Mouse (Mus musculus): ENCODE results near the gene Baz2a. TPM values are rescaled to one million over a fixed set of nuclear protein-coding genes. Genes with fewer than 3 reads are reported as not detected.
"Not testable (repeated sequence)": the region's sequence is repeated elsewhere in the genome, so short reads cannot be mapped to it uniquely, and the experiment has no call there.

Baz2a gene
- polyA plus RNA-seq, 1 experiment from 2014 or later, result 13.6 TPM

- Histone ChIP-seq H3K4me2 (ENCODE audit: low read length) (no peak overlapping the region), H3K9me3 (replicated peaks; ENCODE audit: control insufficient read depth, low read length) (no peaks in the 10 kb centered on the region), H3K36me3 (ENCODE audit: control insufficient read depth, insufficient read depth, low read length) (peaks cover 5% of the 10 kb centered on the region), H3K4me3 (ENCODE audit: low read depth, low read length) (no peak overlapping the region), H3K27me3 (replicated peaks; ENCODE audit: control insufficient read depth, insufficient read depth, low read length) (no peaks in the 10 kb centered on the region), H3K9ac (ENCODE audit: low read length) (no peak overlapping the region), H3K27ac (ENCODE audit: low read depth, low read length) (no peak overlapping the region), H3K4me1 (ENCODE audit: control insufficient read depth, insufficient read depth, low read length) (no peaks in the 10 kb centered on the region)
- 69% methylated on average over 2 of the region's 2 CpGs for WGBS
- DNase-seq (ENCODE audit: low spot score), result no peak
- ATAC-seq, result no peak
These were observed 50.8 kb downstream of the Baz2a start for GRCm38 (mm10) chr10:128142165-128142564.

- ATAC-seq (no peak), DNase-seq (ENCODE audit: low spot score) (no peak)
- WGBS, result 91% methylated on average over 4 of the region's 4 CpGs
- Histone ChIP-seq H3K27ac (ENCODE audit: low read depth, low read length) (no peak overlapping the region), H3K4me3 (ENCODE audit: low read depth, low read length) (no peak overlapping the region), H3K9ac (ENCODE audit: low read length) (no peak overlapping the region), H3K4me2 (ENCODE audit: low read length) (no peak overlapping the region), H3K36me3 (ENCODE audit: control insufficient read depth, insufficient read depth, low read length) (peaks cover 5% of the 10 kb centered on the region), H3K9me3 (replicated peaks; ENCODE audit: control insufficient read depth, low read length) (no peaks in the 10 kb centered on the region), H3K27me3 (replicated peaks; ENCODE audit: control insufficient read depth, insufficient read depth, low read length) (no peaks in the 10 kb centered on the region), H3K4me1 (ENCODE audit: control insufficient read depth, insufficient read depth, low read length) (no peaks in the 10 kb centered on the region)
These were observed 52.3 kb downstream of the Baz2a start for GRCm38 (mm10) chr10:128143659-128144058.

- Histone ChIP-seq H3K9me3 (replicated peaks; ENCODE audit: control insufficient read depth, low read length) (no peaks in the 10 kb centered on the region), H3K4me2 (ENCODE audit: low read length) (no peak overlapping the region), H3K4me3 (ENCODE audit: low read depth, low read length) (no peak overlapping the region), H3K9ac (ENCODE audit: low read length) (no peak overlapping the region), H3K4me1 (ENCODE audit: control insufficient read depth, insufficient read depth, low read length) (no peaks in the 10 kb centered on the region), H3K36me3 (ENCODE audit: control insufficient read depth, insufficient read depth, low read length) (peaks cover 8% of the 10 kb centered on the region), H3K27ac (ENCODE audit: low read depth, low read length) (no peak overlapping the region), H3K27me3 (replicated peaks; ENCODE audit: control insufficient read depth, insufficient read depth, low read length) (no peaks in the 10 kb centered on the region)
- DNase-seq (ENCODE audit: low spot score) (no peak), ATAC-seq (no peak)
- WGBS, result 91% methylated on average over 2 of the region's 2 CpGs
These were observed 53.6 kb downstream of the Baz2a start for GRCm38 (mm10) chr10:128144961-128145360.

- Histone ChIP-seq H3K9ac (ENCODE audit: low read length) (no peak overlapping the region), H3K27me3 (replicated peaks; ENCODE audit: control insufficient read depth, insufficient read depth, low read length) (no peaks in the 10 kb centered on the region), H3K27ac (ENCODE audit: low read depth, low read length) (no peak overlapping the region), H3K9me3 (replicated peaks; ENCODE audit: control insufficient read depth, low read length) (no peaks in the 10 kb centered on the region), H3K4me2 (ENCODE audit: low read length) (no peak overlapping the region), H3K36me3 (ENCODE audit: control insufficient read depth, insufficient read depth, low read length) (peaks cover 6% of the 10 kb centered on the region), H3K4me3 (ENCODE audit: low read depth, low read length) (no peak overlapping the region), H3K4me1 (ENCODE audit: control insufficient read depth, insufficient read depth, low read length) (no peaks in the 10 kb centered on the region)
- DNase-seq (ENCODE audit: low spot score), result no peak
- 90% methylated on average over 5 of the region's 5 CpGs for WGBS
- ATAC-seq, result no peak
These were observed 57.5 kb downstream of the Baz2a start for GRCm38 (mm10) chr10:128148789-128149365.

- H3K4me3 ChIP-seq (ENCODE audit: low read depth, low read length), result no peak overlapping the region
- peaks cover 6% of the 10 kb centered on the region; the same call in 1 of the 2 replicates for H3K36me3 ChIP-seq (ENCODE audit: control insufficient read depth, insufficient read depth, low read length)
- no peak overlapping the region for H3K27ac ChIP-seq (ENCODE audit: low read depth, low read length)
- DNase-seq (ENCODE audit: low spot score), result peak; percentile 14
- no peak overlapping the region; the same call in 1 of the 2 replicates for H3K9ac ChIP-seq (ENCODE audit: low read length)
- no peaks in the 10 kb centered on the region for H3K27me3 ChIP-seq (replicated peaks; ENCODE audit: control insufficient read depth, insufficient read depth, low read length)
- H3K9me3 ChIP-seq (replicated peaks; ENCODE audit: control insufficient read depth, low read length), result no peaks in the 10 kb centered on the region
- WGBS, result 3% methylated on average over 5 of the region's 5 CpGs
- ATAC-seq, result peak; percentile 61; the same call in 1 of the 2 replicates
- H3K4me1 ChIP-seq (ENCODE audit: control insufficient read depth, insufficient read depth, low read length), result no peaks in the 10 kb centered on the region
- peak overlapping the region; percentile 14; the same call in 1 of the 2 replicates for H3K4me2 ChIP-seq (ENCODE audit: low read length)
These were observed 58.2 kb downstream of the Baz2a start for GRCm38 (mm10) chr10:128149592-128149991.

- no peaks in the 10 kb centered on the region for H3K27me3 ChIP-seq (replicated peaks; ENCODE audit: control insufficient read depth, insufficient read depth, low read length)
- no peak overlapping the region for H3K4me3 ChIP-seq (ENCODE audit: low read depth, low read length)
- no peaks in the 10 kb centered on the region for H3K4me1 ChIP-seq (ENCODE audit: control insufficient read depth, insufficient read depth, low read length)
- H3K4me2 ChIP-seq (ENCODE audit: low read length), result no peak overlapping the region
- WGBS, result 86% methylated on average over 14 of the region's 14 CpGs
- H3K36me3 ChIP-seq (ENCODE audit: control insufficient read depth, insufficient read depth, low read length), result peaks cover 6% of the 10 kb centered on the region; the same call in 1 of the 2 replicates
- H3K9ac ChIP-seq (ENCODE audit: low read length), result no peak overlapping the region
- ATAC-seq (no peak), DNase-seq (ENCODE audit: low spot score) (no peak)
- H3K9me3 ChIP-seq (replicated peaks; ENCODE audit: control insufficient read depth, low read length), result no peaks in the 10 kb centered on the region
- no peak overlapping the region for H3K27ac ChIP-seq (ENCODE audit: low read depth, low read length)
These were observed 59.6 kb downstream of the Baz2a start for GRCm38 (mm10) chr10:128150941-128151340.

GRCm38 (mm10) chr10:128153978-128154377 lies 62.6 kb downstream of the Baz2a start:
- WGBS, result 80% methylated on average over 3 of the region's 3 CpGs
- Histone ChIP-seq H3K27ac (ENCODE audit: low read depth, low read length) (no peak overlapping the region), H3K9ac (ENCODE audit: low read length) (no peak overlapping the region), H3K4me2 (ENCODE audit: low read length) (no peak overlapping the region), H3K27me3 (replicated peaks; ENCODE audit: control insufficient read depth, insufficient read depth, low read length) (no peaks in the 10 kb centered on the region), H3K4me1 (ENCODE audit: control insufficient read depth, insufficient read depth, low read length) (no peaks in the 10 kb centered on the region), H3K4me3 (ENCODE audit: low read depth, low read length) (no peak overlapping the region), H3K36me3 (ENCODE audit: control insufficient read depth, insufficient read depth, low read length) (0 out of 2 replicates have a peak, but pooled peaks cover under 1% of the 10 kb centered on the region), H3K9me3 (replicated peaks; ENCODE audit: control insufficient read depth, low read length) (no peaks in the 10 kb centered on the region)
- ATAC-seq (no peak), DNase-seq (ENCODE audit: low spot score) (no peak)

- not testable (repeated sequence) for H3K27ac ChIP-seq (ENCODE audit: low read depth, low read length); H3K9ac ChIP-seq (ENCODE audit: low read length); ATAC-seq; H3K27me3 ChIP-seq (replicated peaks; ENCODE audit: control insufficient read depth, insufficient read depth, low read length); H3K4me3 ChIP-seq (ENCODE audit: low read depth, low read length); H3K4me2 ChIP-seq (ENCODE audit: low read length); H3K4me1 ChIP-seq (ENCODE audit: control insufficient read depth, insufficient read depth, low read length); DNase-seq (ENCODE audit: low spot score); H3K36me3 ChIP-seq (ENCODE audit: control insufficient read depth, insufficient read depth, low read length); H3K9me3 ChIP-seq (replicated peaks; ENCODE audit: control insufficient read depth, low read length)
- WGBS, result 100% methylated on average over 1 of the region's 3 CpGs
These were observed 74.3 kb downstream of the Baz2a start for GRCm38 (mm10) chr10:128165726-128166125.

- no peak overlapping the region for H3K4me3 ChIP-seq (ENCODE audit: low read depth, low read length)
- no peaks in the 10 kb centered on the region for H3K4me1 ChIP-seq (ENCODE audit: control insufficient read depth, insufficient read depth, low read length)
- no peak overlapping the region for H3K9ac ChIP-seq (ENCODE audit: low read length)
- no peaks in the 10 kb centered on the region for H3K36me3 ChIP-seq (ENCODE audit: control insufficient read depth, insufficient read depth, low read length)
- H3K27me3 ChIP-seq (replicated peaks; ENCODE audit: control insufficient read depth, insufficient read depth, low read length), result no peaks in the 10 kb centered on the region
- H3K9me3 ChIP-seq (replicated peaks; ENCODE audit: control insufficient read depth, low read length), result no peaks in the 10 kb centered on the region
- 51% methylated on average over 6 of the region's 6 CpGs for WGBS
- DNase-seq (ENCODE audit: low spot score) (no peak), ATAC-seq (no peak)
- H3K27ac ChIP-seq (ENCODE audit: low read depth, low read length), result no peak overlapping the region
- no peak overlapping the region for H3K4me2 ChIP-seq (ENCODE audit: low read length)
These were observed 75.7 kb downstream of the Baz2a start for GRCm38 (mm10) chr10:128167091-128167490.

Data from forebrain, embryonic 14.5 days (tissue).